Mouse (Mus musculus) MEL (cell line): Measurements from ENCODE around the gene Pon3. TPM values are rescaled to one million over a fixed set of nuclear protein-coding genes. Genes with fewer than 3 reads are reported as not detected.

Source experiments
- DNase-seq: peaks from one replicate; pipeline ENCODE4 v3.0.0; 2011; ENCODE audit warnings: low read depth, low spot score
- H3K27ac ChIP-seq: 2 replicates; pipeline ENCODE4 v1.5.1; 2012; ENCODE audit warnings: low read depth, mild to moderate bottlenecking, control low read depth, low read length, moderate library complexity; ENCODE audit not compliant: control insufficient read depth
- H3K27me3 ChIP-seq, 2 experiments: fragments of 150-350 bp in 1 of 2; sonication (generic) in 1 of 2; 2 replicates each; pipeline ENCODE4 v1.6.1; 2012; ENCODE audit warnings: low read length in 2 of 2, mild to moderate bottlenecking in 2 of 2, improper control_type of control experiment in 1 of 2, moderate library complexity in 1 of 2; ENCODE audit not compliant: insufficient read depth in 2 of 2, control insufficient read depth in 1 of 2
- H3K36me3 ChIP-seq, 2 experiments: 2 replicates each; pipeline ENCODE4 v1.6.1; 2012 to 2014; ENCODE audit warnings: low read length in 2 of 2, improper control_type of control experiment in 1 of 2, inconsistent platforms in 1 of 2, mild to moderate bottlenecking in 1 of 2; ENCODE audit not compliant: insufficient read depth in 2 of 2, control insufficient read depth in 1 of 2
- H3K4me1 ChIP-seq, 2 experiments: fragments of 150-350 bp in 1 of 2; sonication (generic) in 1 of 2; 2 replicates each; pipeline ENCODE4 v1.6.1; 2012; ENCODE audit warnings: low read length in 2 of 2, improper control_type of control experiment in 1 of 2, mild to moderate bottlenecking in 1 of 2; ENCODE audit not compliant: insufficient read depth in 2 of 2, control insufficient read depth in 1 of 2
- H3K4me3 ChIP-seq, 2 experiments: fragments of 150-350 bp in 1 of 2; sonication (generic) in 1 of 2; 2 replicates each; pipeline ENCODE4 v1.5.1; 2012; ENCODE audit warnings: low read depth in 2 of 2, low read length in 2 of 2, mild to moderate bottlenecking in 2 of 2, moderate library complexity in 2 of 2, control low read depth in 1 of 2, improper control_type of control experiment in 1 of 2; ENCODE audit not compliant: control insufficient read depth in 1 of 2, insufficient read depth in 1 of 2
- H3K79me2 ChIP-seq: 2 replicates; pipeline ENCODE4 v1.6.1; 2012; ENCODE audit warnings: mild to moderate bottlenecking, low read length, moderate library complexity; ENCODE audit not compliant: control insufficient read depth, poor library complexity, insufficient read depth
- H3K9ac ChIP-seq: 2 replicates; pipeline ENCODE4 v1.6.1; 2012; ENCODE audit warnings: low read depth, mild to moderate bottlenecking, control low read depth, low read length, moderate library complexity; ENCODE audit not compliant: control insufficient read depth, poor library complexity, severe bottlenecking
- H3K9me3 ChIP-seq: fragments of 150-350 bp; sonication (generic); replicated peaks from 2 replicates; pipeline ENCODE4 v1.6.1; 2012; ENCODE audit warnings: mild to moderate bottlenecking, low read length, improper control_type of control experiment, moderate library complexity; ENCODE audit not compliant: insufficient read depth
- CHD2 ChIP-seq: IDR thresholded peaks from 2 replicates; pipeline ENCODE4 v1.6.1; 2011; ENCODE audit warnings: low read length, improper control_type of control experiment
- ETS1 ChIP-seq: IDR thresholded peaks from 2 replicates; pipeline ENCODE4 v1.6.1; 2012; ENCODE audit warnings: low read depth, mild to moderate bottlenecking, inconsistent platforms, low read length, improper control_type of control experiment, moderate library complexity
- GABPA ChIP-seq: IDR thresholded peaks from 2 replicates; pipeline ENCODE4 v1.6.1; 2012; ENCODE audit warnings: low read depth, mild to moderate bottlenecking, inconsistent platforms, low read length, improper control_type of control experiment, moderate library complexity
- HCFC1 ChIP-seq: IDR thresholded peaks from 2 replicates; pipeline ENCODE4 v1.6.1; 2012; ENCODE audit warnings: low read depth, mild to moderate bottlenecking, inconsistent platforms, low read length, improper control_type of control experiment, moderate library complexity
- MAX ChIP-seq: IDR thresholded peaks from 2 replicates; pipeline ENCODE4 v1.6.1; 2011; ENCODE audit warnings: low read length, improper control_type of control experiment
- MYC ChIP-seq: IDR thresholded peaks from 2 replicates; pipeline ENCODE4 v1.6.1; 2011; ENCODE audit warnings: low read depth, mild to moderate bottlenecking, low read length, improper control_type of control experiment, moderate library complexity
- NELFE ChIP-seq: IDR thresholded peaks from 2 replicates; pipeline ENCODE4 v1.6.1; 2011; ENCODE audit warnings: low read depth, low read length, improper control_type of control experiment
- POLR2A ChIP-seq, 2 experiments: IDR thresholded peaks; 2 replicates each; pipeline ENCODE4 v1.6.1; 2011 to 2012; ENCODE audit warnings: low read length in 2 of 2, mild to moderate bottlenecking in 2 of 2, control low read depth in 1 of 2, improper control_type of control experiment in 1 of 2, low read depth in 1 of 2, moderate library complexity in 1 of 2; ENCODE audit not compliant: control insufficient read depth in 1 of 2, insufficient read depth in 1 of 2, poor library complexity in 1 of 2
- POLR2AphosphoS5 ChIP-seq: IDR thresholded peaks from 2 replicates; pipeline ENCODE4 v1.6.1; 2012; ENCODE audit warnings: low read depth, borderline replicate concordance, mild to moderate bottlenecking, inconsistent platforms, low read length, moderate library complexity, mixed read lengths
- SMC3 ChIP-seq: IDR thresholded peaks from 2 replicates; pipeline ENCODE4 v1.6.1; 2011; ENCODE audit warnings: low read depth, low read length, improper control_type of control experiment
- USF1 ChIP-seq: IDR thresholded peaks from 2 replicates; pipeline ENCODE4 v1.6.1; 2014; ENCODE audit warnings: low read depth, mild to moderate bottlenecking, inconsistent platforms, low read length, improper control_type of control experiment, moderate library complexity
- ZMIZ1 ChIP-seq: IDR thresholded peaks from 2 replicates; pipeline ENCODE4 v1.6.1; 2012; ENCODE audit warnings: low read depth, mild to moderate bottlenecking, inconsistent platforms, low read length, improper control_type of control experiment, moderate library complexity
- ZNF384 ChIP-seq: IDR thresholded peaks from 2 replicates; pipeline ENCODE4 v1.6.1; 2012; ENCODE audit warnings: low read depth, mild to moderate bottlenecking, inconsistent platforms, low read length, improper control_type of control experiment
- polyA plus RNA-seq, 2 experiments: library from polyadenylated mRNA; stranded (reverse) in 1 of 2; unstranded in 1 of 2; fragments of >175 nt in 1 of 2; fragments of >200 nt in 1 of 2; gene quantifications; 2 replicates each; pipeline versions ENCODE4 v1.2.1 to v1.2.4; 2012; ENCODE audit warnings: low replicate concordance in 2 of 2, low read depth in 1 of 2; ENCODE audit not compliant: insufficient read length in 2 of 2, insufficient read depth in 1 of 2, missing spikeins in 1 of 2
- total RNA-seq: library from RNA; depleted of rRNA; stranded (reverse); fragments of 300-350 nt; gene quantifications from 2 replicates; pipeline ENCODE4 v1.2.3, GENCODE M21; 2012; rRNA removed

Gene Pon3
- total and polyA plus RNA-seq, 3 experiments = 2.9 to 5.9 TPM; not detected in 1

GRCm38 (mm10) chr6:5174179-5174812 is 81.8 kb downstream of the Pon3 start:
- H3K9ac ChIP-seq = no peak overlapping the region
- no peaks in the 10 kb centered on the region for H3K79me2 ChIP-seq
- H3K4me1 ChIP-seq = no peaks in the 10 kb centered on the region
- no peaks in the 10 kb centered on the region for H3K9me3 ChIP-seq
- H3K27ac ChIP-seq = no peak overlapping the region
- no peak for TF ChIP-seq NELFE
- H3K27me3 ChIP-seq = peaks cover 3 to 8% of the 10 kb centered on the region in 2 experiments
- DNase-seq = no peak
- no peak overlapping the region for H3K4me3 ChIP-seq
- no peaks in the 10 kb centered on the region for H3K36me3 ChIP-seq

DNA sequence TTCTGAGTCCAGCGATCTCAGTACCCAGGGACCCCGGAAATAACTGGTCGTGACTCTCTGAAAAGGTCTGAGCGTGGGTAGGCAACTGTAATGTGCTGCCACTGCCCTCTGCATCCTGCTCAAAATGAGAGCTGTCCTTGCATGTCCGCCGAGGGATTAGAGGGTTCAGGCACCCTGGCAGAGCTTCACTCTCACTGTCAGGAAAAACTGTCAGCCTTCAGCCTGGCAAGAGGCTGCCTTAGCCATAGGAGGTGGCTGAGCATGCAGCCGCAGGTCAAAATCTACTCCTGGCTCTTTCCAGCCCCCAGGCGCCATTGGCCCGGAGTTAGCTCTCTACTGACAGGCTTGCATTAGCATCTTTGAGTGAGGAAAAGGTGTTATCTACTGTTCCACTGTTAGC is 83.5 kb downstream of the Pon3 start:
- no peak overlapping the region for H3K27ac ChIP-seq
- TF ChIP-seq SMC3 = no peak
- TF ChIP-seq MAX = no peak
- no peak for TF ChIP-seq NELFE
- TF ChIP-seq CHD2 = no peak
- no peak for TF ChIP-seq ETS1
- TF ChIP-seq ZNF384 = no peak
- TF ChIP-seq USF1 = no peak
- TF ChIP-seq POLR2AphosphoS5 = no peak
- no peak for TF ChIP-seq ZMIZ1
- no peak for TF ChIP-seq GABPA
- no peak for TF ChIP-seq HCFC1
- peaks cover 3 to 6% of the 10 kb centered on the region in 2 experiments for H3K27me3 ChIP-seq
- no peak overlapping the region for H3K9ac ChIP-seq
- no peaks in the 10 kb centered on the region for H3K4me1 ChIP-seq
- no peaks in the 10 kb centered on the region for H3K36me3 ChIP-seq
- no peaks in the 10 kb centered on the region for H3K79me2 ChIP-seq
- H3K9me3 ChIP-seq = no peaks in the 10 kb centered on the region
- no peak for DNase-seq
- H3K4me3 ChIP-seq = no peak overlapping the region

DNA sequence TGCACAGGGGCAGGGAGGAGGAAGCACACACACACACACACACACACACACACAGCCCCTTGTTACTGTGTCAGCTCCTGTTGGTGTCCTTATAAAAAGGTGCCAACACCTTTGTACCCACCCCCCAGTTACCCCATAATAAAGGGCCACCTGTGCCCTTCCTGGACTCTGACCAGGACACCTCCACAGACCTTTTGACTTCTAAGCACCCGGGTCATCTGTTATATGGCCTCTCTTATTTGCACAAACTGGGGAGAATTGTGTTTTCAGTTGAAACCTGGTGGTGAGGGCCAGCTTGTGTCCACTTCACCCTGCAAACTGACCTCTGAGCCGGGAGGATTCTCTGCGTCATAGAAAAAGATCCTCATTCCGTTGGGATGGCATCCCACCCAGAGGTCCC is 84.7 kb downstream of the Pon3 start:
- H3K4me1 ChIP-seq = no peaks in the 10 kb centered on the region
- H3K79me2 ChIP-seq = no peaks in the 10 kb centered on the region
- DNase-seq = no peak
- H3K4me3 ChIP-seq = no peak overlapping the region
- peaks cover 3 to 10% of the 10 kb centered on the region in 2 experiments for H3K27me3 ChIP-seq
- H3K9me3 ChIP-seq = no peaks in the 10 kb centered on the region
- no peak for TF ChIP-seq MYC
- TF ChIP-seq POLR2A (IDR thresholded peaks at IDR 0.05; ENCODE audit: control insufficient read depth in 1 of 2, insufficient read depth in 1 of 2, low read depth in 1 of 2, low read length in 2 of 2, poor library complexity in 1 of 2) = no peak
- H3K36me3 ChIP-seq = no peaks in the 10 kb centered on the region
- no peak overlapping the region for H3K9ac ChIP-seq
- H3K27ac ChIP-seq = no peak overlapping the region

Other genes starting within 250 kb of the Pon3 start
- not detected in 2 replicates for gene Pon1, start 62.3 kb downstream of the Pon3 start, total RNA-seq
- gene Pon1, start 62.3 kb downstream of the Pon3 start, polyA plus RNA-seq = not detected
- 9.6 and 14.4 TPM in 2 replicates for gene Pon2, start 42.2 kb upstream of the Pon3 start, total RNA-seq
- 10 to 100 TPM in 1 of 2 experiments, not detected in 1; 21.2 TPM for gene Pon2, start 42.2 kb upstream of the Pon3 start, polyA plus RNA-seq
- not detected in 2 replicates for gene Asb4, start 127.1 kb upstream of the Pon3 start, total RNA-seq
- gene Asb4, start 127.1 kb upstream of the Pon3 start, polyA plus RNA-seq = not detected
- not detected in 2 replicates for gene Pdk4, start 240.0 kb upstream of the Pon3 start, total RNA-seq
- not detected for gene Pdk4, start 240.0 kb upstream of the Pon3 start, polyA plus RNA-seq